Mouse (Mus musculus): ENCODE measurements around the gene Churc1.

- TF ChIP-seq CTCF (IDR thresholded peaks at IDR 0.05; ENCODE audit: extremely low read depth, insufficient read depth, insufficient read length, insufficient replicate concordance) (no peak), POLR2A (IDR thresholded peaks at IDR 0.05; ENCODE audit: low read depth, low read length) (no peak)
Measured at GRCm38 (mm10) chr12:76811006-76811405, 45.7 kb downstream of the Churc1 start.
